26 mouse cellular contexts compared by ENCODE assay signal in genomic region chr5:77044362-77044761, GRCm38 (mm10). TPM values are rescaled to one million over a fixed set of nuclear protein-coding genes. Genes with fewer than 3 reads are reported as not detected.
DNase-seq lines count a peak whose midpoint lies in the region; ATAC-seq and TF ChIP-seq lines count a peak whose summit lies in the region.
"Had no signal": no experiment of that assay in that cellular context is flagged by ENCODE, and none has a peak within 500 bp of the region (broad histone marks: within the 10 kb centered on the region; RNA-seq: fewer than 3 reads in every experiment).

No protein-coding gene starts in this region.

- peak; percentile 84 for ATAC-seq in granulocyte monocyte progenitor cell, adult 5-6 weeks (replicated peaks; ENCODE audit: poor library complexity, severe bottlenecking)
- ATAC-seq in megakaryocyte, adult 5-6 weeks (ENCODE audit: poor library complexity, severe bottlenecking) = peak; percentile 68
- ATAC-seq: forebrain, embryonic 13.5 days; forebrain, embryonic 15.5 days; forebrain, postnatal 0 days had no signal

- H3K9me3 ChIP-seq in MEL (replicated peaks; ENCODE audit: insufficient read depth, low read length) = no peaks in the 10 kb centered on the region
- H3K9me3 ChIP-seq: embryonic facial prominence, embryonic 10.5 days; embryonic facial prominence, embryonic 12.5 days; forebrain, embryonic 13.5 days; forebrain, embryonic 15.5 days had no signal

- H3K27ac ChIP-seq in MEL (ENCODE audit: control insufficient read depth, low read depth, low read length) = no peak overlapping the region
- H3K27ac ChIP-seq: embryonic facial prominence, embryonic 10.5 days; embryonic facial prominence, embryonic 12.5 days; forebrain, embryonic 13.5 days; forebrain, embryonic 15.5 days had no signal

- peaks cover 0 to 7% of the 10 kb centered on the region in 2 experiments; a peak in 2 of 4 replicates for H3K4me1 ChIP-seq in MEL (ENCODE audit: control insufficient read depth in 1 of 2, insufficient read depth in 2 of 2, low read length in 2 of 2)
- H3K4me1 ChIP-seq: embryonic facial prominence, embryonic 10.5 days; embryonic facial prominence, embryonic 12.5 days; forebrain, embryonic 13.5 days; forebrain, embryonic 15.5 days had no signal

- DNase-seq in MEL (ENCODE audit: low read depth, low spot score) = peak; percentile 59
- DNase-seq in MEL-GATA-1-ER (ENCODE audit: extremely low read depth, low read depth) = peak; percentile 29
- DNase-seq in cerebellum, postnatal 4 days (ENCODE audit: low spot score in 2 of 2) = no peak
- no peak for DNase-seq in left cerebral cortex, adult 18-20 months (ENCODE audit: low spot score in 2 of 2)
- DNase-seq in layer of hippocampus, postnatal 36 days = no peak
- no peak for DNase-seq in right cerebral cortex, postnatal 25 days
- DNase-seq: adrenal gland, adult 2 months; adrenal gland, postnatal 10 days; adrenal gland, postnatal 25 days; cerebellum, adult 11 months; cerebellum, adult 18-20 months; cerebellum, adult 8-10 months; cerebellum, postnatal 25 days; forebrain, postnatal 0 days had no signal

- TF ChIP-seq POLR2A in MEL (IDR thresholded peaks at IDR 0.05; ENCODE audit: control insufficient read depth in 1 of 2, insufficient read depth in 1 of 2, low read depth in 1 of 2, low read length in 2 of 2, poor library complexity in 1 of 2) = no peak

- TF ChIP-seq EP300 in MEL (IDR thresholded peaks at IDR 0.05; ENCODE audit: low read depth in 1 of 2, low read length in 2 of 2) = 0 out of 4 replicates have a peak, but pooled peaks of 1 of the 2 experiments have one; percentile 10

- no peaks in the 10 kb centered on the region for H3K79me2 ChIP-seq in MEL (ENCODE audit: control insufficient read depth, insufficient read depth, low read length, poor library complexity)

- H3K36me3 ChIP-seq in MEL (ENCODE audit: control insufficient read depth in 1 of 2, insufficient read depth in 2 of 2, low read length in 2 of 2) = peaks cover 0 to 2% of the 10 kb centered on the region in 2 experiments; a peak in 2 of 4 replicates
- H3K36me3 ChIP-seq: embryonic facial prominence, embryonic 10.5 days; embryonic facial prominence, embryonic 12.5 days; forebrain, embryonic 15.5 days had no signal

- H3K9ac ChIP-seq in MEL (ENCODE audit: control insufficient read depth, low read depth, low read length, poor library complexity, severe bottlenecking) = no peak overlapping the region
- H3K9ac ChIP-seq: embryonic facial prominence, embryonic 12.5 days; forebrain, embryonic 13.5 days; forebrain, embryonic 15.5 days; forebrain, postnatal 0 days had no signal

- no peak overlapping the region for H3K4me3 ChIP-seq in MEL (ENCODE audit: control insufficient read depth in 1 of 2, insufficient read depth in 1 of 2, low read depth in 2 of 2, low read length in 2 of 2)
- H3K4me3 ChIP-seq: embryonic facial prominence, embryonic 10.5 days; embryonic facial prominence, embryonic 12.5 days; forebrain, embryonic 13.5 days; forebrain, embryonic 15.5 days had no signal

- peaks cover 4% of the 10 kb centered on the region in 2 experiments for H3K27me3 ChIP-seq in MEL (ENCODE audit: control insufficient read depth in 1 of 2, insufficient read depth in 2 of 2, low read length in 2 of 2)
- H3K27me3 ChIP-seq: embryonic facial prominence, embryonic 12.5 days; forebrain, embryonic 13.5 days; forebrain, embryonic 15.5 days had no signal

- no peak for TF ChIP-seq RAD21 in MEL (IDR thresholded peaks at IDR 0.05; ENCODE audit: low read depth, low read length)

- no peak for TF ChIP-seq CTCF in MEL (IDR thresholded peaks at IDR 0.05 in 2 of 3, conservative IDR thresholded peaks at IDR 0.05 in 1 of 3; ENCODE audit: control insufficient read depth in 1 of 3, insufficient read depth in 1 of 3, low read depth in 2 of 3, low read length in 3 of 3, poor library complexity in 1 of 3, severe bottlenecking in 1 of 3)

TF ChIP-seq in MEL, 35 proteins besides CTCF, POLR2A, EP300 and RAD21:
- TF ChIP-seq MEF2A (IDR thresholded peaks at IDR 0.05; ENCODE audit: extremely low read depth, insufficient replicate concordance, low read depth, low read length, poor library complexity, severe bottlenecking) = no peak
- TF ChIP-seq NELFE (IDR thresholded peaks at IDR 0.05; ENCODE audit: low read depth, low read length) = no peak
- no peak for TF ChIP-seq MAFK (IDR thresholded peaks at IDR 0.05; ENCODE audit: borderline replicate concordance, low read depth, low read length)
- TF ChIP-seq KAT2A (conservative IDR thresholded peaks at IDR 0.05; ENCODE audit: low read depth, low read length) = no peak
- no peak for TF ChIP-seq CHD1 (IDR thresholded peaks at IDR 0.05; ENCODE audit: low read depth, low read length)
- TF ChIP-seq RCOR1 (IDR thresholded peaks at IDR 0.05; ENCODE audit: low read depth, low read length) = no peak
- TF ChIP-seq MYC (IDR thresholded peaks at IDR 0.05; ENCODE audit: low read depth, low read length) = no peak
- TF ChIP-seq E2F4 (IDR thresholded peaks at IDR 0.05; ENCODE audit: borderline replicate concordance, low read depth, low read length) = no peak
- TF ChIP-seq ZKSCAN1 (IDR thresholded peaks at IDR 0.05; ENCODE audit: low read depth, low read length) = no peak
- TF ChIP-seq GABPA (IDR thresholded peaks at IDR 0.05; ENCODE audit: low read depth, low read length) = no peak
- TF ChIP-seq TBP (IDR thresholded peaks at IDR 0.05; ENCODE audit: low read depth, low read length) = no peak
- TF ChIP-seq ZMIZ1 (IDR thresholded peaks at IDR 0.05; ENCODE audit: low read depth, low read length) = no peak
- TF ChIP-seq UBTF (IDR thresholded peaks at IDR 0.05; ENCODE audit: borderline replicate concordance, insufficient read depth, low read depth, low read length) = no peak
- no peak for TF ChIP-seq HCFC1 (IDR thresholded peaks at IDR 0.05; ENCODE audit: low read depth, low read length)
- TF ChIP-seq GATA1 (IDR thresholded peaks at IDR 0.05; ENCODE audit: low read depth, low read length) = no peak
- no peak for TF ChIP-seq TCF12 (IDR thresholded peaks at IDR 0.05; ENCODE audit: low read depth, low read length)
- TF ChIP-seq ZC3H11A (IDR thresholded peaks at IDR 0.05; ENCODE audit: low read depth, low read length) = no peak

RNA-seq across cellular contexts. Expression of gene Thegl, which starts 28.5 kb away (rescaled TPM):
- not detected in 2 replicates for total RNA-seq in MEL (2012; rRNA removed)
- polyA plus RNA-seq in MEL (2012; ENCODE audit: insufficient read depth in 1 of 2, insufficient read length in 2 of 2, low read depth in 1 of 2, low replicate concordance in 2 of 2, missing spikeins in 1 of 2) = not detected
- not detected in 2 replicates for total RNA-seq in granulocyte monocyte progenitor cell, adult 5-6 weeks (2014; fragmentation: Nextera tagmentation)
- not detected in 2 replicates for total RNA-seq in granulocyte monocyte progenitor cell, adult 5-6 weeks (2017)
- total RNA-seq in megakaryocyte, adult 5-6 weeks (2015) = 0.45 TPM in 1 of 2 replicates, not detected in the other
- not detected in 2 replicates for total RNA-seq in megakaryocyte, adult 5-6 weeks (2017)
- under 1 TPM; 0.42 to 0.63 TPM for total RNA-seq in left cerebral cortex, adult 18-20 months (2021)
- total RNA-seq in layer of hippocampus, postnatal 36 days (2021) = 1 to 10 TPM in 1 of 2 experiments, under 1 TPM in 1; 0.76 to 2.0 TPM
- total RNA-seq: adrenal gland, adult 2 months; adrenal gland, postnatal 10 days; adrenal gland, postnatal 25 days; ES-E14 had no signal
- polyA plus RNA-seq: adrenal gland, adult 2 months; C2C12; embryonic facial prominence, embryonic 10.5 days; embryonic facial prominence, embryonic 12.5 days had no signal

RNA-seq across cellular contexts. Expression of gene Arl9, which starts 40.5 kb away (rescaled TPM):
- total RNA-seq in MEL (2012; rRNA removed) = 0.85 and 1.7 TPM in 2 replicates
- 1 to 10 TPM in 1 of 2 experiments, not detected in 1; 1.6 TPM for polyA plus RNA-seq in MEL (2012; ENCODE audit: insufficient read depth in 1 of 2, insufficient read length in 2 of 2, low read depth in 1 of 2, low replicate concordance in 2 of 2, missing spikeins in 1 of 2)
- 2.3 TPM in 1 of 2 replicates, not detected in the other for total RNA-seq in granulocyte monocyte progenitor cell, adult 5-6 weeks (2014; fragmentation: Nextera tagmentation)
- not detected in 2 replicates for total RNA-seq in granulocyte monocyte progenitor cell, adult 5-6 weeks (2017)
- 0.31 and 1.3 TPM in 2 replicates for total RNA-seq in megakaryocyte, adult 5-6 weeks (2015)
- total RNA-seq in megakaryocyte, adult 5-6 weeks (2017) = not detected in 2 replicates
- total RNA-seq in left cerebral cortex, adult 18-20 months (2021) = not detected
- not detected for total RNA-seq in layer of hippocampus, postnatal 36 days (2021)
- total RNA-seq: adrenal gland, adult 2 months; adrenal gland, postnatal 4 days; ES-E14; forebrain, postnatal 0 days had no signal
- polyA plus RNA-seq: adrenal gland, adult 2 months; C2C12; cortical plate, adult 2 months; embryonic facial prominence, embryonic 12.5 days; embryonic facial prominence, embryonic 14.5 days; forebrain, embryonic 11.5 days; forebrain, embryonic 13.5 days; forebrain, embryonic 15.5 days; forebrain, postnatal 0 days had no signal

Comparison
In these comparisons a context has a peak if more than half of its experiments do, and no peak if none do; other contexts are left out.
1. DNase-seq: peak in MEL (single experiment) and MEL-GATA-1-ER (single experiment); none in cerebellum, postnatal 4 days (0 of 2), left cerebral cortex, adult 18-20 months (0 of 2), layer of hippocampus, postnatal 36 days (0 of 2) and right cerebral cortex, postnatal 25 days (single experiment).